Mouse (Mus musculus) neural tube, embryonic 14.5 days (tissue): ENCODE measurements at regions not wholly inside any gene's neighbourhood (a gene's known extent, or its start where the extent isn't known, plus 50 kb on each side); places are given as distances from the start of the nearest gene placed in this dataset.

Experiments used
- ATAC-seq: fragments of 200-750 bp; cut with Nextera tagmentation; 2 replicates; pipeline ENCODE4 v1.8.0; 2017; ENCODE audit warnings: low read depth, mild to moderate bottlenecking, moderate TSS enrichment, moderate library complexity
- H3K27ac ChIP-seq: fragments of 300-500 bp; sonication (generic); 2 replicates; pipeline ENCODE4 v1.5.1; 2014; ENCODE audit warnings: low read depth, mild to moderate bottlenecking, control low read depth, low read length, moderate library complexity, mixed read lengths
- H3K27me3 ChIP-seq: fragments of 300-500 bp; sonication (generic); 2 replicates; pipeline ENCODE4 v1.6.1; 2014; ENCODE audit warnings: low read length; ENCODE audit not compliant: control insufficient read depth, insufficient read depth
- H3K36me3 ChIP-seq: fragments of 300-500 bp; sonication (generic); 2 replicates; pipeline ENCODE4 v1.6.1; 2014; ENCODE audit warnings: low read length, mixed read lengths; ENCODE audit not compliant: control insufficient read depth, insufficient read depth
- H3K4me1 ChIP-seq: fragments of 300-500 bp; sonication (generic); 2 replicates; pipeline ENCODE4 v1.6.1; 2014; ENCODE audit warnings: low read length; ENCODE audit not compliant: control insufficient read depth, insufficient read depth
- H3K4me2 ChIP-seq: fragments of 300-500 bp; sonication (generic); 2 replicates; pipeline ENCODE4 v1.6.1; 2014; ENCODE audit warnings: mild to moderate bottlenecking, low read depth, low read length, control low read depth
- H3K4me3 ChIP-seq: fragments of 300-500 bp; sonication (generic); 2 replicates; pipeline ENCODE4 v1.5.1; 2014; ENCODE audit warnings: low read depth, low read length, control low read depth, mixed read lengths
- H3K9ac ChIP-seq: fragments of 300-500 bp; sonication (generic); replicated peaks from 2 replicates; pipeline ENCODE4 v1.6.1; 2014; ENCODE audit warnings: low read depth, mild to moderate bottlenecking, control low read depth, low read length, mixed read lengths
- H3K9me3 ChIP-seq: fragments of 300-500 bp; sonication (generic); 2 replicates; pipeline ENCODE4 v1.6.1; 2016; ENCODE audit warnings: low read length; ENCODE audit not compliant: control insufficient read depth
- WGBS: fragments of 180-500 bp; shearing (Covaris S2); extraction: QIAGEN DNeasy Blood & Tissue Kit; methylation state at CpG from one replicate; pipeline ENCODE4 v1.1.7; 2014; 5-methylcytosine and 5-hydroxymethylcytosine counted together

GRCm38 (mm10) chr5:41370356-41370755 is 337.6 kb downstream of the Rab28 start:
- ATAC-seq: no peak
- H3K4me1 ChIP-seq: no peaks in the 10 kb centered on the region
- H3K4me2 ChIP-seq: no peak overlapping the region
- no peaks in the 10 kb centered on the region for H3K9me3 ChIP-seq
- H3K9ac ChIP-seq: no peak overlapping the region
- H3K27me3 ChIP-seq: no peaks in the 10 kb centered on the region
- H3K27ac ChIP-seq: no peak overlapping the region
- no peak overlapping the region for H3K4me3 ChIP-seq
- no peaks in the 10 kb centered on the region for H3K36me3 ChIP-seq
- WGBS: 76% methylated on average over 4 of the region's 4 CpGs

- H3K9ac ChIP-seq: no peak overlapping the region
- no peak for ATAC-seq
- no peak overlapping the region for H3K27ac ChIP-seq
- 80% methylated on average over 3 of the region's 3 CpGs for WGBS
- H3K27me3 ChIP-seq: no peaks in the 10 kb centered on the region
- H3K4me2 ChIP-seq: no peak overlapping the region
- H3K36me3 ChIP-seq: no peaks in the 10 kb centered on the region
- H3K4me1 ChIP-seq: no peaks in the 10 kb centered on the region
- no peak overlapping the region for H3K4me3 ChIP-seq
- H3K9me3 ChIP-seq: no peaks in the 10 kb centered on the region
These were observed 338.1 kb downstream of the Rab28 start for GRCm38 (mm10) chr5:41369907-41370306.

- ATAC-seq: no peak
- H3K36me3 ChIP-seq: no peaks in the 10 kb centered on the region
- WGBS: 84% methylated on average over 4 of the region's 4 CpGs
These were observed 342.1 kb downstream of the Rab28 start for GRCm38 (mm10) chr5:41365883-41366282.

DNA sequence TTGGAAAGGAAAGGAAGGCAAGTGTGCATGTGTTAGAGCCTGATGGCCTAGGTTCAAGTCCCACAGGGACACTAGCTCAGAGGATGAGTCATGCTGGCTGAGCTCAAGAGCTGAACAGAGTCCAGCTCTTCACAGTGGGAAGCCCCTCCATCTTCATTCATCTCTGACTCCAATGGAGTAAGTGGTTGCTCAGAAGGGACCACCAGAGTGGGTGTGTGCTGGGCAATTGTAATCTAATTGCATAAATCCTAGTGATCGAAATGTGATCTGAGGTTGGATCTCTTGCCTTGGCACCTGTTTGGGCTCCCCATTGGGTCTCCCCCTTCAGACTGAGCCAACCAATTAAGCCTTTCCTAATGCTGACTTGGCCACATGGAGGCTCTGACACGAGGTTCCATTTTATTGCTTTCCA is 359.5 kb downstream of the Rab28 start:
- Histone ChIP-seq H3K4me3 (no peak overlapping the region), H3K36me3 (no peaks in the 10 kb centered on the region), H3K9me3 (no peaks in the 10 kb centered on the region), H3K4me2 (no peak overlapping the region), H3K27ac (no peak overlapping the region), H3K9ac (no peak overlapping the region), H3K27me3 (no peaks in the 10 kb centered on the region), H3K4me1 (no peaks in the 10 kb centered on the region)
- WGBS: 64% methylated on average over 2 of the region's 2 CpGs
- ATAC-seq: no peak

More at GRCm38 (mm10) chr5:41365883-41366282, 342.1 kb downstream of the Rab28 start:
- H3K4me2 ChIP-seq: no peak overlapping the region
- no peaks in the 10 kb centered on the region for H3K9me3 ChIP-seq
- H3K27me3 ChIP-seq: no peaks in the 10 kb centered on the region
- no peak overlapping the region for H3K4me3 ChIP-seq
- H3K27ac ChIP-seq: no peak overlapping the region
- H3K4me1 ChIP-seq: no peaks in the 10 kb centered on the region
- H3K9ac ChIP-seq: no peak overlapping the region

GRCm38 (mm10) chr5:41347416-41347815 is 360.5 kb downstream of the Rab28 start:
- WGBS: 84% methylated on average over 3 of the region's 3 CpGs
- Histone ChIP-seq H3K9ac (no peak overlapping the region), H3K27me3 (no peaks in the 10 kb centered on the region), H3K4me1 (no peaks in the 10 kb centered on the region), H3K36me3 (no peaks in the 10 kb centered on the region), H3K4me2 (no peak overlapping the region), H3K9me3 (no peaks in the 10 kb centered on the region), H3K4me3 (no peak overlapping the region), H3K27ac (no peak overlapping the region)
- ATAC-seq: no peak

- Histone ChIP-seq H3K4me2 (no peak overlapping the region), H3K27me3 (no peaks in the 10 kb centered on the region), H3K9me3 (no peaks in the 10 kb centered on the region), H3K4me1 (no peaks in the 10 kb centered on the region), H3K27ac (no peak overlapping the region), H3K36me3 (no peaks in the 10 kb centered on the region), H3K9ac (no peak overlapping the region), H3K4me3 (no peak overlapping the region)
- ATAC-seq: no peak
- 95% methylated on average over 1 of the region's 1 CpGs for WGBS
These were observed 367.4 kb downstream of the Rab28 start for GRCm38 (mm10) chr5:41340581-41340980.

DNA sequence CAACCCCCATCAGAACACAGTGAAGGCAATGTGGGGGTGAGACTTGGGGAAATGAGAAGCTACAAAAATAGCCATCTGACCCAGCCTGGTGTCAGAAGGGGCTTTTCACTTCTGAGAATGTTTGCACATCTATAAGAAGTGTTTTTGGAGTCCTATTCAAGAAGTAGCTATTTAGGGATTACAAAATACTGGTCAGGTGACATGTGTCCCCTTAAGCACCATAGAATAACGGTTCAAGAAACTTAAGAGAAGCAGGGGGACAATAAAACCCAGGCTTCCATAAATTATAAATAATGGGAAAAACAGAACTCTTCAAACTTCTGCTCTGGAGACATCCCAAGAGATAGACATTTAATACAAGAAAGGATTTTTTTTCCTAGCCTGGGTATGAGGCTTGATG is 411.5 kb downstream of the Rab28 start:
- Histone ChIP-seq H3K4me3 (no peak overlapping the region), H3K9me3 (no peaks in the 10 kb centered on the region), H3K36me3 (no peaks in the 10 kb centered on the region), H3K4me2 (no peak overlapping the region), H3K9ac (no peak overlapping the region), H3K27ac (no peak overlapping the region), H3K27me3 (no peaks in the 10 kb centered on the region), H3K4me1 (no peaks in the 10 kb centered on the region)
- WGBS: 47% methylated on average over 1 of the region's 1 CpGs
- ATAC-seq: no peak

GRCm38 (mm10) chr5:41266731-41267130 is 441.2 kb downstream of the Rab28 start:
- no peak overlapping the region for H3K4me2 ChIP-seq
- H3K9me3 ChIP-seq: no peaks in the 10 kb centered on the region
- no peaks in the 10 kb centered on the region for H3K4me1 ChIP-seq
- H3K4me3 ChIP-seq: no peak overlapping the region
- H3K27ac ChIP-seq: no peak overlapping the region
- ATAC-seq: no peak
- H3K36me3 ChIP-seq: no peaks in the 10 kb centered on the region
- H3K27me3 ChIP-seq: no peaks in the 10 kb centered on the region
- no peak overlapping the region for H3K9ac ChIP-seq

DNA sequence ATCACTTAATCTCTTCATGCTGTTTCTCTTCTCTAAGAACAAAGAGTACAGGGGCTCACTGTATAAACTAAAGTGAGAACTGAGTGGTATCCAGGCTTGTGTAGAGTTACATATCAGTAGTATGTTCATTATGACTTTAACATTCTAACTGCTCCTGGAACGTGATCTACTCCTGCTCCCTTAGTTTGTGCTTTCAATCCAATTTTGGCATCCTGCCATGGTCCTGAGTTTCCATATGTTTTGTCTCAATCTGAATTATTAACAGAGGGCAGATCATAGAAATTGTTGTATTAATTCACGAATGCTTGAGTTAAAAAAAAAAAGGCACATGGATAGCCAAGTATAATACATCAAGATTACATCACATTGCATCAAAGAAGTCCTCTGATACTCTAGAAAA is 441.6 kb downstream of the Rab28 start:
- no peaks in the 10 kb centered on the region for H3K27me3 ChIP-seq
- no peak overlapping the region for H3K9ac ChIP-seq
- H3K4me2 ChIP-seq: no peak overlapping the region
- H3K27ac ChIP-seq: no peak overlapping the region
- H3K4me3 ChIP-seq: no peak overlapping the region
- 49% methylated on average over 2 of the region's 2 CpGs for WGBS
- H3K9me3 ChIP-seq: no peaks in the 10 kb centered on the region
- H3K4me1 ChIP-seq: no peaks in the 10 kb centered on the region
- H3K36me3 ChIP-seq: no peaks in the 10 kb centered on the region
- no peak for ATAC-seq
